Mouse (Mus musculus) bone marrow, adult 2 months (tissue): ENCODE data around the gene Pcyt2. TPM values are rescaled to one million over a fixed set of nuclear protein-coding genes. Genes with fewer than 3 reads are reported as not detected.

ENCODE experiments used
- H3K27ac ChIP-seq: fragments of 200-500 bp; 2 replicates; pipeline ENCODE4 v1.5.1; 2012; ENCODE audit warnings: low read depth, mild to moderate bottlenecking, control low read depth, inconsistent platforms, low read length; ENCODE audit not compliant: control insufficient read depth, poor library complexity, insufficient read depth
- H3K4me1 ChIP-seq: fragments of 200-500 bp; 2 replicates; pipeline ENCODE4 v1.6.1; 2011; ENCODE audit warnings: low read length; ENCODE audit not compliant: control insufficient read depth, insufficient read depth
- H3K4me3 ChIP-seq: fragments of 200-500 bp; replicated peaks from 2 replicates; pipeline ENCODE3; 2011; ENCODE audit warnings: mild to moderate bottlenecking, low read depth, low read length, control low read depth; ENCODE audit not compliant: control insufficient read depth
- CTCF ChIP-seq: fragments of 200-500 bp; IDR thresholded peaks from 2 replicates; pipeline ENCODE4 v1.5.1; 2011; ENCODE audit warnings: low read length, control low read depth; ENCODE audit not compliant: control insufficient read depth, insufficient read depth
- POLR2A ChIP-seq: fragments of 200-500 bp; IDR thresholded peaks from 2 replicates; pipeline ENCODE4 v1.6.1; 2011; ENCODE audit warnings: low read depth, mild to moderate bottlenecking, control low read depth, low read length, borderline replicate concordance; ENCODE audit not compliant: control insufficient read depth
- WGBS: fragments of 180-500 bp; shearing (Covaris S2); methylation state at CpG from one replicate; pipeline ENCODE4 v1.1.7; 2018; 5-methylcytosine and 5-hydroxymethylcytosine counted together
- polyA plus RNA-seq: library from polyadenylated mRNA; stranded (reverse); fragments of >200 nt; gene quantifications from 2 replicates; pipeline ENCODE4 v1.2.4, GENCODE M21; 2011; ENCODE audit warnings: low replicate concordance; ENCODE audit not compliant: missing spikeins, insufficient read depth, insufficient read length

The Pcyt2 gene
- polyA plus RNA-seq, 1 experiment: 46.8 TPM

GRCm38 (mm10) chr11:120643601-120643987 lies 25.9 kb upstream of the Pcyt2 start, which contains the start of gene Pycr1:
TSS of gene Pycr1 (minus strand) at chr11:120643769.
- peak; percentile 37; the same call in 1 of the 2 replicates for TF ChIP-seq POLR2A
- no peak for TF ChIP-seq CTCF
- H3K27ac ChIP-seq: no peak within 1 kb of the TSS
- H3K4me1 ChIP-seq: peaks cover 3% of the 10 kb centered on the region; the same call in 1 of the 2 replicates
- peak within 1 kb of the TSS; percentile 50 for H3K4me3 ChIP-seq
- WGBS: 0% methylated on average over 15 of the region's 15 CpGs

GRCm38 (mm10) chr11:120642939-120643600 lies 25.3 kb upstream of the Pcyt2 start:
- TF ChIP-seq POLR2A: no peak
- TF ChIP-seq CTCF: no peak
- Histone ChIP-seq H3K4me3 (peak overlapping the region; percentile 50), H3K27ac (no peak overlapping the region), H3K4me1 (peaks cover 3% of the 10 kb centered on the region; the same call in 1 of the 2 replicates)
- WGBS: under 1% methylated on average over 18 of the region's 18 CpGs

GRCm38 (mm10) chr11:120641869-120642268 lies 24.1 kb upstream of the Pcyt2 start:
- peaks cover 3% of the 10 kb centered on the region; the same call in 1 of the 2 replicates for H3K4me1 ChIP-seq
- no peak overlapping the region for H3K27ac ChIP-seq
- no peak overlapping the region for H3K4me3 ChIP-seq
- TF ChIP-seq CTCF (no peak), POLR2A (no peak)
- 73% methylated on average over 8 of the region's 8 CpGs for WGBS

- peaks cover 3% of the 10 kb centered on the region; the same call in 1 of the 2 replicates for H3K4me1 ChIP-seq
- no peak overlapping the region for H3K4me3 ChIP-seq
- WGBS: 83% methylated on average over 9 of the region's 9 CpGs
- H3K27ac ChIP-seq: no peak overlapping the region
- TF ChIP-seq CTCF: no peak
- no peak for TF ChIP-seq POLR2A
These were observed 23.5 kb upstream of the Pcyt2 start for GRCm38 (mm10) chr11:120641255-120641654.

- Histone ChIP-seq H3K4me3 (no peak overlapping the region), H3K27ac (no peak overlapping the region), H3K4me1 (peaks cover 5% of the 10 kb centered on the region; the same call in 1 of the 2 replicates)
- no peak for TF ChIP-seq CTCF
- no peak for TF ChIP-seq POLR2A
- WGBS: 86% methylated on average over 5 of the region's 5 CpGs
These were observed 17.1 kb upstream of the Pcyt2 start for GRCm38 (mm10) chr11:120634810-120635209.

- Histone ChIP-seq H3K4me1 (peaks cover 9% of the 10 kb centered on the region), H3K4me3 (peak within 1 kb of the TSS; percentile 80), H3K27ac (peak within 1 kb of the TSS; percentile 94)
- 15% methylated on average over 58 of the region's 58 CpGs for WGBS
- TF ChIP-seq CTCF (no peak), POLR2A (peak; percentile 43; the same call in 1 of the 2 replicates)
These were observed 16.0 kb upstream of the Pcyt2 start, which contains the start of gene Mafg for GRCm38 (mm10) chr11:120633520-120634343. TSS of gene Mafg (minus strand) at chr11:120633600.

- TF ChIP-seq POLR2A (peak; percentile 65; the same call in 1 of the 2 replicates), CTCF (no peak)
- H3K4me1 ChIP-seq: peaks cover 9% of the 10 kb centered on the region
- H3K4me3 ChIP-seq: peak overlapping the region; percentile 80
- under 1% methylated on average over 112 of the region's 116 CpGs for WGBS
- H3K27ac ChIP-seq: peak overlapping the region; percentile 94
These were observed 15.1 kb upstream of the Pcyt2 start for GRCm38 (mm10) chr11:120632559-120633519.
